Mouse (Mus musculus): Measurements from ENCODE around the gene Nfil3. TPM values are rescaled to one million over a fixed set of nuclear protein-coding genes. Genes with fewer than 3 reads are reported as not detected.
A peak's percentile ranks its signal among the peaks of the same experiment; 100 is the strongest.

Nfil3 gene
- polyA plus RNA-seq, 1 experiment = 4.0 TPM

- no peak overlapping the region for H3K27ac ChIP-seq (ENCODE audit: insufficient read depth, low read depth, low read length)
- H3K36me3 ChIP-seq (ENCODE audit: control insufficient read depth, insufficient read depth, low read length) = no peaks in the 10 kb centered on the region
- H3K4me3 ChIP-seq (ENCODE audit: insufficient read depth, low read depth, low read length) = no peak overlapping the region
- no peaks in the 10 kb centered on the region for H3K4me1 ChIP-seq (ENCODE audit: control insufficient read depth, insufficient read depth, low read length)
- 37% methylated on average over 12 of the region's 12 CpGs for WGBS
- TF ChIP-seq POLR2A (IDR thresholded peaks at IDR 0.05; ENCODE audit: low read depth, low read length) (no peak), CTCF (conservative IDR thresholded peaks at IDR 0.05; ENCODE audit: insufficient read depth, insufficient read length, low read depth, low read length) (no peak)
- H3K27me3 ChIP-seq (replicated peaks; ENCODE audit: control insufficient read depth, insufficient read depth, low read length) = no peaks in the 10 kb centered on the region
- no peak for DNase-seq
Observed at GRCm38 (mm10) chr13:53011426-53011825, 30.6 kb upstream of the Nfil3 start.

- Histone ChIP-seq H3K27ac (ENCODE audit: insufficient read depth, low read depth, low read length) (no peak overlapping the region), H3K27me3 (replicated peaks; ENCODE audit: control insufficient read depth, insufficient read depth, low read length) (no peaks in the 10 kb centered on the region), H3K4me1 (ENCODE audit: control insufficient read depth, insufficient read depth, low read length) (no peaks in the 10 kb centered on the region), H3K36me3 (ENCODE audit: control insufficient read depth, insufficient read depth, low read length) (no peaks in the 10 kb centered on the region), H3K4me3 (ENCODE audit: insufficient read depth, low read depth, low read length) (no peak overlapping the region)
- WGBS = 46% methylated on average over 7 of the region's 7 CpGs
- DNase-seq = peak; percentile 61
- no peak for TF ChIP-seq CTCF (conservative IDR thresholded peaks at IDR 0.05; ENCODE audit: insufficient read depth, insufficient read length, low read depth, low read length)
- TF ChIP-seq POLR2A (IDR thresholded peaks at IDR 0.05; ENCODE audit: low read depth, low read length) = no peak
Observed at GRCm38 (mm10) chr13:53008489-53009184, 27.8 kb upstream of the Nfil3 start.

- Histone ChIP-seq H3K36me3 (ENCODE audit: control insufficient read depth, insufficient read depth, low read length) (no peaks in the 10 kb centered on the region), H3K4me1 (ENCODE audit: control insufficient read depth, insufficient read depth, low read length) (no peaks in the 10 kb centered on the region), H3K27ac (ENCODE audit: insufficient read depth, low read depth, low read length) (no peak overlapping the region), H3K4me3 (ENCODE audit: insufficient read depth, low read depth, low read length) (no peak overlapping the region), H3K27me3 (replicated peaks; ENCODE audit: control insufficient read depth, insufficient read depth, low read length) (no peaks in the 10 kb centered on the region)
- TF ChIP-seq CTCF (conservative IDR thresholded peaks at IDR 0.05; ENCODE audit: insufficient read depth, insufficient read length, low read depth, low read length) (no peak), POLR2A (IDR thresholded peaks at IDR 0.05; ENCODE audit: low read depth, low read length) (no peak)
- 67% methylated on average over 3 of the region's 3 CpGs for WGBS
- no peak for DNase-seq
Observed at GRCm38 (mm10) chr13:53007781-53008180, 26.9 kb upstream of the Nfil3 start.

GRCm38 (mm10) chr13:53003286-53003685 is 22.4 kb upstream of the Nfil3 start:
- Histone ChIP-seq H3K27me3 (replicated peaks; ENCODE audit: control insufficient read depth, insufficient read depth, low read length) (no peaks in the 10 kb centered on the region), H3K4me3 (ENCODE audit: insufficient read depth, low read depth, low read length) (no peak overlapping the region), H3K36me3 (ENCODE audit: control insufficient read depth, insufficient read depth, low read length) (no peaks in the 10 kb centered on the region), H3K4me1 (ENCODE audit: control insufficient read depth, insufficient read depth, low read length) (no peaks in the 10 kb centered on the region), H3K27ac (ENCODE audit: insufficient read depth, low read depth, low read length) (peak overlapping the region; percentile 20; the same call in 1 of the 2 replicates)
- TF ChIP-seq CTCF (conservative IDR thresholded peaks at IDR 0.05; ENCODE audit: insufficient read depth, insufficient read length, low read depth, low read length) (no peak), POLR2A (IDR thresholded peaks at IDR 0.05; ENCODE audit: low read depth, low read length) (no peak)
- 28% methylated on average over 3 of the region's 3 CpGs for WGBS
- peak; percentile 67 for DNase-seq

GRCm38 (mm10) chr13:53001511-53001935 is 20.6 kb upstream of the Nfil3 start:
- DNase-seq = no peak
- H3K27ac ChIP-seq (ENCODE audit: insufficient read depth, low read depth, low read length) = no peak overlapping the region
- H3K4me1 ChIP-seq (ENCODE audit: control insufficient read depth, insufficient read depth, low read length) = no peaks in the 10 kb centered on the region

GRCm38 (mm10) chr13:53000481-53000880 is 19.6 kb upstream of the Nfil3 start:
- Histone ChIP-seq H3K4me3 (ENCODE audit: insufficient read depth, low read depth, low read length) (no peak overlapping the region), H3K4me1 (ENCODE audit: control insufficient read depth, insufficient read depth, low read length) (no peaks in the 10 kb centered on the region), H3K27me3 (replicated peaks; ENCODE audit: control insufficient read depth, insufficient read depth, low read length) (no peaks in the 10 kb centered on the region), H3K27ac (ENCODE audit: insufficient read depth, low read depth, low read length) (no peak overlapping the region), H3K36me3 (ENCODE audit: control insufficient read depth, insufficient read depth, low read length) (no peaks in the 10 kb centered on the region)
- TF ChIP-seq POLR2A (IDR thresholded peaks at IDR 0.05; ENCODE audit: low read depth, low read length) (no peak), CTCF (conservative IDR thresholded peaks at IDR 0.05; ENCODE audit: insufficient read depth, insufficient read length, low read depth, low read length) (no peak)
- no peak for DNase-seq
- WGBS = 90% methylated on average over 2 of the region's 2 CpGs

More at GRCm38 (mm10) chr13:53001511-53001935, 20.6 kb upstream of the Nfil3 start:
- Histone ChIP-seq H3K36me3 (ENCODE audit: control insufficient read depth, insufficient read depth, low read length) (no peaks in the 10 kb centered on the region), H3K4me3 (ENCODE audit: insufficient read depth, low read depth, low read length) (no peak overlapping the region), H3K27me3 (replicated peaks; ENCODE audit: control insufficient read depth, insufficient read depth, low read length) (no peaks in the 10 kb centered on the region)
- 73% methylated on average over 2 of the region's 2 CpGs for WGBS
- TF ChIP-seq POLR2A (IDR thresholded peaks at IDR 0.05; ENCODE audit: low read depth, low read length) = no peak
- no peak for TF ChIP-seq CTCF (conservative IDR thresholded peaks at IDR 0.05; ENCODE audit: insufficient read depth, insufficient read length, low read depth, low read length)

GRCm38 (mm10) chr13:52998541-52998940 is 17.7 kb upstream of the Nfil3 start:
- H3K27ac ChIP-seq (ENCODE audit: insufficient read depth, low read depth, low read length) = no peak overlapping the region

More at GRCm38 (mm10) chr13:52998541-52998940, 17.7 kb upstream of the Nfil3 start:
- H3K4me1 ChIP-seq (ENCODE audit: control insufficient read depth, insufficient read depth, low read length) = no peaks in the 10 kb centered on the region
- no peak for TF ChIP-seq POLR2A (IDR thresholded peaks at IDR 0.05; ENCODE audit: low read depth, low read length)
- TF ChIP-seq CTCF (conservative IDR thresholded peaks at IDR 0.05; ENCODE audit: insufficient read depth, insufficient read length, low read depth, low read length) = no peak
- 70% methylated on average over 10 of the region's 10 CpGs for WGBS
- no peak overlapping the region for H3K4me3 ChIP-seq (ENCODE audit: insufficient read depth, low read depth, low read length)
- no peak for DNase-seq
- H3K36me3 ChIP-seq (ENCODE audit: control insufficient read depth, insufficient read depth, low read length) = no peaks in the 10 kb centered on the region
- H3K27me3 ChIP-seq (replicated peaks; ENCODE audit: control insufficient read depth, insufficient read depth, low read length) = no peaks in the 10 kb centered on the region

Measured in kidney, adult 2 months (tissue).